Mouse (Mus musculus): ENCODE data around the gene Ebp. TPM values are rescaled to one million over a fixed set of nuclear protein-coding genes. Genes with fewer than 3 reads are reported as not detected.

Gene Ebp
- polyA plus RNA-seq (2012; rRNA removed): 104 and 106 TPM in 2 replicates

DNA sequence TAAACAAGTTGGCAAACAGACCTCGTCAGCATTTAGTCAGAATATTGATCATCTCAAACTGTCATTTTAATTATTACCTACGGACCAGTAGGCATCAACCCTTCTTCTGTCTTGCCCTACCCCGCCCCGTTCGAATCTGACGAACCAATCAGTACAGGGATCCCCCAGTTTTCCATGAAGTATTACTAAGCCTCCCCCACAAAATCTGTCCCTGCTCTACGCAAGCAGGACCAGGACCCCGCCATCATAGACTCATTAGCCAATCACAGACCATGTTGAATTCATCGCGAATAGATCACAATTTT, at the start of gene Ebp:
TSS of gene Ebp (minus strand) at position 94 of the 305 bp plus-strand sequence.
- 40% methylated on average over 10 of the region's 10 CpGs for WGBS
- no peaks in the 10 kb centered on the region; the same call in 1 of the 2 replicates for H3K4me1 ChIP-seq (ENCODE audit: control insufficient read depth, insufficient read depth, low read length)
- no peak for DNase-seq
- TF ChIP-seq CTCF (IDR thresholded peaks at IDR 0.05; ENCODE audit: insufficient read depth, low read length): no peak
- H3K4me3 ChIP-seq (replicated peaks; ENCODE audit: extremely low read depth, low read depth, low read length): peak within 1 kb of the TSS; percentile 94

DNA sequence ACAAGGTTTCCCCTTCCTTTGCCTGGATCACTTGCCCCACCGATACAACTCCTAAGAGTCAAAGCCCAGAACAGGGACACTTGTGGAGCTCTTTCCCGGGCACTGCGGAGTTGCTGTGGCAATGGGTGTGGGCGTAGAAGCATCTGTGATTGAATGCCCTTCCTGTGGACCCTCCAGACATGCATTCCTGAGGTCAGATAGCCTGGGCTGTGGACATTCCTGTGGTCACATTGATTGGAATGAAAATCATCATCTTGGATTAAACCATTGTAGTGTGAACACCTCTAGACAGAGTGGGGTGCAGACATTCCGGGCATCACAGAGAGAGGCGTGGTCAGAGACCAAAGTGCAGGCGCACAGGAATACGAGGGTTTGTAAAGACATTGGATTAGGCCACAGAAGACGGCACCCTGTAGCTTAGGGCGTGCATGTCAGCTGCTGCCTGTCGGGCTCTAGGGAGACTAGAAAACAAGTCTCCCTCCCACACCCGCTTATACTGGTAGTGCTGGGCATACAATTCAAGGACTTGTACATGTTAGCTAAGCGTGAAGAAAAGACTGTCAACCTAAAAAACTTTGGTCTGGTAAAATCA, 45.6 kb upstream of the Ebp start:
- WGBS: 73% methylated on average over 13 of the region's 13 CpGs
- Histone ChIP-seq H3K4me3 (replicated peaks; ENCODE audit: extremely low read depth, low read depth, low read length) (no peak overlapping the region), H3K4me1 (ENCODE audit: control insufficient read depth, insufficient read depth, low read length) (no peaks in the 10 kb centered on the region)
- TF ChIP-seq CTCF (IDR thresholded peaks at IDR 0.05; ENCODE audit: insufficient read depth, low read length): no peak
- no peak for DNase-seq

DNA sequence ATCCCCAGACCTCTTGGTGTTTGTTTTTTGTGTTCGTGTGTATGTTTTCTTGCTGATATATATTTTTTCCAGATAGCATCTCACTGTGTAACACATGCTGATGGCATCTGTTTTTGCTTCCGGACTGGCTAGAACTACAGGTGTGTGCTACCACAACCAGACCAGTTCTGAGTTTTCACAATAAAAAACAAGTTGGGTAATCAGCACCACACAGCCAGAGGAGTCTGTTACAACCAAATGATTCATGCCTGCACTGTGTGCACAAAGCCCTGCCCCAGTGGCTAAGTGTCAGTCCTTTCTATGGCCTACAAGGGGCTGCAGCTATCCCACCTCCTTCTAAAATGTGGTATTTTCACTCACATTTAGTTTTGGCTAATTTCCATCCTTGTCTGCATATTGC, 43.4 kb upstream of the Ebp start:
- H3K4me1 ChIP-seq (ENCODE audit: control insufficient read depth, insufficient read depth, low read length): no peaks in the 10 kb centered on the region
- 79% methylated on average over 2 of the region's 2 CpGs for WGBS

DNA sequence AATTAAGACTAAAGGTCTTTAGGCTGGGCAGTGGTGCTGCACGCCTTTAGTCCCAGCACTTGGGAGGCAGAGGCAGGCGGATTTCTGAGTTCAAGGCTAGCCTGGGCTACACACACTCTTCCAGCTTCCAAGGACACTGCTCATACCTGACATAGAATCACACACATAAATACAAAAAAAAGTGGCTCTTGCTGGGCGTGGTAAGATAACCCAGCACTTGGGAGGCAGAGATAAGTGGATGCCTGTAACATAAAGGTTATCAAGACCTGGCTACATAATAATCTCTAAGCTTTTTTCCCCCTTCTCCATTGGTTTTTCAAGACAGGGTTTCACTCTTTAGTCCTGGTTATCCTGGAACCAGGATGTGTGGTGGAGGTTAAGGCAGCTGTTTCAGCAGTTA, 40.3 kb upstream of the Ebp start:
- H3K4me1 ChIP-seq (ENCODE audit: control insufficient read depth, insufficient read depth, low read length): no peaks in the 10 kb centered on the region
- no peak overlapping the region for H3K4me3 ChIP-seq (replicated peaks; ENCODE audit: extremely low read depth, low read depth, low read length)
- 75% methylated on average over 3 of the region's 3 CpGs for WGBS
- TF ChIP-seq CTCF (IDR thresholded peaks at IDR 0.05; ENCODE audit: insufficient read depth, low read length) (no peak), POLR2A (IDR thresholded peaks at IDR 0.05; ENCODE audit: borderline replicate concordance, extremely low read depth, low read depth, low read length) (no peak)
- DNase-seq: no peak

More for the DNA sequence above, 43.4 kb upstream of the Ebp start:
- no peak for DNase-seq
- no peak for TF ChIP-seq CTCF (IDR thresholded peaks at IDR 0.05; ENCODE audit: insufficient read depth, low read length)
- no peak for TF ChIP-seq POLR2A (IDR thresholded peaks at IDR 0.05; ENCODE audit: borderline replicate concordance, extremely low read depth, low read depth, low read length)
- no peak overlapping the region for H3K4me3 ChIP-seq (replicated peaks; ENCODE audit: extremely low read depth, low read depth, low read length)

DNA sequence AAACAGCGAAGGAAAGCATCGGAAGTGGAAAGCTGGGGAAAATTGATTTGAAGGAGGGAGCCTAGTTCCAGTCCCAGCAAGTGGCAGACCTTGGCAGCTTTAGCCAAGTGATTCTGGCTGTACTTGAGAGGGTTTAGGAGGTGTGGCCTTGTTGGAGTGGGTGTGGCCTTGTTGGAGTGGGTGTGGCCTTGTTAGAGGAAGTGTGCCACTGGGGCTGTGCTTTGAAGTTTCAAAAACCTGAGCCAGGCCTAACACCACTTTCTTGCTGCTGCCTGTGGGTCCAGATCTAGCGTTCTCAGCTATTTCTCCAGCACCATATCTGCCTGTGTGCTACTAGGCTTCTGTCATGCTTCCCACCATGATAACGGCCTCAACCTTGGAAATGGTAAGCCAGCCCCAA, 37.0 kb upstream of the Ebp start:
- Histone ChIP-seq H3K4me3 (replicated peaks; ENCODE audit: extremely low read depth, low read depth, low read length) (no peak overlapping the region), H3K4me1 (ENCODE audit: control insufficient read depth, insufficient read depth, low read length) (no peaks in the 10 kb centered on the region)
- no peak for DNase-seq
- WGBS: 83% methylated on average over 4 of the region's 4 CpGs
- TF ChIP-seq POLR2A (IDR thresholded peaks at IDR 0.05; ENCODE audit: borderline replicate concordance, extremely low read depth, low read depth, low read length) (no peak), CTCF (IDR thresholded peaks at IDR 0.05; ENCODE audit: insufficient read depth, low read length) (no peak)

DNA sequence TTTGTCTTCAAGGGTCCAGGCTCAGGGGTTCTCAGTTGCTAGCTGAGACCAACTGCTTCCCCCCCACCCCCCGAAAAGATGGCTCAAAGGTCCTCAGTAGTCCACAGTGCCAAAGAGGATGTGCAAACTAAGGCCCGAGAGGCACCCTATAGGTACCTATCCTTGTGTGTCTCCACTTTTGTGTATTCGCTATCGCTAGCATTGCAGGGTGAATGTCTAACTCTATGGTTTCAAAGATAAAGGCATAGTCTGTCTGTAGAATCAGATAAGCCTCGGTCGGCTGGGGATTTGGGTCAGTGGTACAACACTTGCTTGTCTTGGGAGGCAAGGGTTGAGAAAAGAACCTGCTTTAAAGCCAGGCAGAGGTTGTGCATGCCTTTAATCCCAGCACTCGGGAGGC, 30.2 kb upstream of the Ebp start:
- no peak overlapping the region for H3K4me3 ChIP-seq (replicated peaks; ENCODE audit: extremely low read depth, low read depth, low read length)
- TF ChIP-seq CTCF (IDR thresholded peaks at IDR 0.05; ENCODE audit: insufficient read depth, low read length) (no peak), POLR2A (IDR thresholded peaks at IDR 0.05; ENCODE audit: borderline replicate concordance, extremely low read depth, low read depth, low read length) (no peak)
- 79% methylated on average over 7 of the region's 7 CpGs for WGBS
- H3K4me1 ChIP-seq (ENCODE audit: control insufficient read depth, insufficient read depth, low read length): no peaks in the 10 kb centered on the region; the same call in 1 of the 2 replicates
- DNase-seq: no peak

DNA sequence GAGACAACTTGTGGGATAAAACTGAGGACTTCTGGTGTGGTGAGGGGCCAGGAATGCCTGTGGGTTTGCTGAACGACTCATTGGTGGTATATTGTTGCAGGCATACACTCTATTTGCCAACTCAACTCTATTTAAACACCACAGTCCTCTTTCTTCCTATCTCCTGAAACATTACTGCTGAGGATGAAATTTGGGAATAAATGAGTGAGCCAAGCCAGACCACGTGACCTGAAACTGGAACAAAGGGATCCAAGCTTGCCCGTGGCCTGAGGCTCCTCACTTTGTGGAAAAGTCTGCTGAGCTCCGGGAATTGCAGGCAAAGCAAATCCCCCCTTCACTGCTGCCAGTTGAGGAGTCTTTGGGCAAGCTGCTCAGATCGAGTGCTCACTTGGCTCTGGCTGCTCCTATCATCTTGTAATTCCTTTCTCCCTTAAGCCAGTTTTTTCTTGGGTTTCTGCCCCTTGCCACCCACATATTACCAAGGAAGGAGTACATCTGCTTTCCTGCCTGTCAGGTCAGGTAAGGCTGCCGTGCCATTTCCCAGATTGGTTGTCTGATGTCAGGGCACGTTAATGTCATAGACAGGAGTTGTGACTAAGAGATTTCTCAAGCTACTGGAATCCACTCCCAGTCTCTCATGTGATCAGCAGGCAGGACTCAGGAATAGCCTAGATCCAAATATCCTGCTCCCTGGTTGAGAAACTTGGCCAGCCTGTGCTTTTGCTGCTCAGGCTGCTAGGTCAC, 29.5 kb upstream of the Ebp start:
- H3K4me3 ChIP-seq (replicated peaks; ENCODE audit: extremely low read depth, low read depth, low read length): no peak overlapping the region
- no peak for DNase-seq
- no peaks in the 10 kb centered on the region; the same call in 1 of the 2 replicates for H3K4me1 ChIP-seq (ENCODE audit: control insufficient read depth, insufficient read depth, low read length)
- no peak for TF ChIP-seq CTCF (IDR thresholded peaks at IDR 0.05; ENCODE audit: insufficient read depth, low read length)
- no peak for TF ChIP-seq POLR2A (IDR thresholded peaks at IDR 0.05; ENCODE audit: borderline replicate concordance, extremely low read depth, low read depth, low read length)
- WGBS: 46% methylated on average over 7 of the region's 7 CpGs

DNA sequence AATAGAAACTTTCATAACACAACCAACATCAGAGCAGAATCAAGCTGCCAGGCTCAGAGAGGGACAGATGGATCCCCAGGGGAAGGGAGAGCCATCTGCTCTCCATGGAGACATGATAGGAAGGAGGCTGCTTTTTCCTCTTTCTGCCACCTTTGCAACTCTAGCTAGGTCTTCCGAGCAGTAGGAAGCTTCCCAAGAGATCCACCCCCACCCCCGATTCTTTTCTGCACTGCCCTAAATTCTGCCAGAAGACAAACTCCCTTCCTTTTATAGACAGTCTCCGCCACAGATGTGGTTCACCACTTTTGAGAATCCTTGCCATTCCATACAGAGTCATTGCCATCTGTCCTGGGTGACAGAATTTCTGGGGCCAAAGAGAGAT, 29.0 kb upstream of the Ebp start:
- 64% methylated on average over 3 of the region's 3 CpGs for WGBS
- Histone ChIP-seq H3K4me3 (replicated peaks; ENCODE audit: extremely low read depth, low read depth, low read length) (no peak overlapping the region), H3K4me1 (ENCODE audit: control insufficient read depth, insufficient read depth, low read length) (no peaks in the 10 kb centered on the region; the same call in 1 of the 2 replicates)
- TF ChIP-seq POLR2A (IDR thresholded peaks at IDR 0.05; ENCODE audit: borderline replicate concordance, extremely low read depth, low read depth, low read length) (no peak), CTCF (IDR thresholded peaks at IDR 0.05; ENCODE audit: insufficient read depth, low read length) (no peak)
- DNase-seq: no peak

DNA sequence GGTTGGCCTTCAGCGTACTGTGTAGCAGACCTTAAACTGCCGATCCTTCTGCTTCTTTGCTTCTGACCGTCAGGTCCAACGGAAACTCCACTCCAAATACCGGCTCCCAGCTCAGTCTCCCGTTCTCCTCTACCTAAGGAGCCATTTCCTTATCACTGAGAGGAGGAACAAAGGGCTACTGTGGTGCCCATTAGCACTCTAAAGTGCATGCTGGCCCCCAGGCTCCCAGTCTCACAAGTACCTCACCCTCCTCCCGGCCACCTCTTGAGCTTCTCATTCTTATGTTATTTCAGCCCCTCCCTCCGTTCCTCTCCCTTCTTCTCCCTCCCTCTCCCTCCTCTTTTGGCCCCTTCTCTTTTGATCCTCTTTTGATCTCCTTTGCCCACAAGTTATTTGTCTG, 26.3 kb upstream of the Ebp start:
- no peak for DNase-seq
- Histone ChIP-seq H3K4me3 (replicated peaks; ENCODE audit: extremely low read depth, low read depth, low read length) (no peak overlapping the region), H3K4me1 (ENCODE audit: control insufficient read depth, insufficient read depth, low read length) (no peaks in the 10 kb centered on the region; the same call in 1 of the 2 replicates)
- WGBS: 56% methylated on average over 8 of the region's 8 CpGs
- TF ChIP-seq POLR2A (IDR thresholded peaks at IDR 0.05; ENCODE audit: borderline replicate concordance, extremely low read depth, low read depth, low read length): no peak
- TF ChIP-seq CTCF (IDR thresholded peaks at IDR 0.05; ENCODE audit: insufficient read depth, low read length): no peak

DNA sequence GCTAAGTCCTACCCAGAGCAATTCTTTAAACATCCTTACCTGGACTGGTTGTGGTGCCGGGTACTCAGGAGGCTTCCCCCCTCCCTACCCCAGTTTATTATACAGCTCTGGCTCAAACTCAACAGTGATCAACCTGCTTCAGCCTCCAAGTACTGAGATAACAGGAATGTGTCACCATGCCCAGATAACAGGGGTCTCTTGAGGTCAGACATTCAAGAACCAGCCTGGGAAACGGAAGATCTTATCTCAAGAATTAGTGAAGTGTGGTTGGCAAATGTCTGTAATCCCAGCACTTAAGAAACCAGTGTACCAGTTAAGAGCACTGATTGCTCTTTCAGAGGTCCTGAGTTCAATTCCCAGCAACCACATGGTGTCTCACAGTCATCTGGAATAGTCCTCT, 24.8 kb upstream of the Ebp start:
- 62% methylated on average over 2 of the region's 2 CpGs for WGBS
- no peak overlapping the region for H3K4me3 ChIP-seq (replicated peaks; ENCODE audit: extremely low read depth, low read depth, low read length)

More for the DNA sequence above, 24.8 kb upstream of the Ebp start:
- DNase-seq: no peak
- H3K4me1 ChIP-seq (ENCODE audit: control insufficient read depth, insufficient read depth, low read length): no peaks in the 10 kb centered on the region; the same call in 1 of the 2 replicates
- TF ChIP-seq CTCF (IDR thresholded peaks at IDR 0.05; ENCODE audit: insufficient read depth, low read length): no peak
- no peak for TF ChIP-seq POLR2A (IDR thresholded peaks at IDR 0.05; ENCODE audit: borderline replicate concordance, extremely low read depth, low read depth, low read length)

Measured in lung, adult 2 months (tissue).